Mouse (Mus musculus) lung, embryonic 14.5 days (tissue): ENCODE results near the gene Naif1. TPM values are rescaled to one million over a fixed set of nuclear protein-coding genes. Genes with fewer than 3 reads are reported as not detected.

Source experiments
- ATAC-seq: fragments of 200-750 bp; cut with Nextera tagmentation; 2 replicates; pipeline ENCODE4 v1.8.0; 2017; ENCODE audit warnings: mild to moderate bottlenecking, moderate TSS enrichment, moderate library complexity; ENCODE audit not compliant: insufficient read depth
- DNase-seq: peaks from one replicate; pipeline ENCODE4 v3.0.0-alpha.2; 2015
- H3K27ac ChIP-seq: fragments of 300-500 bp; sonication (generic); 2 replicates; pipeline ENCODE4 v1.5.1; 2014; ENCODE audit warnings: low read depth, mild to moderate bottlenecking, moderate library complexity
- H3K27me3 ChIP-seq: fragments of 300-500 bp; sonication (generic); 2 replicates; pipeline ENCODE4 v1.6.1; 2014; ENCODE audit warnings: low read length, control low read depth; ENCODE audit not compliant: insufficient read depth
- H3K36me3 ChIP-seq: fragments of 300-500 bp; sonication (generic); 2 replicates; pipeline ENCODE4 v1.6.1; 2014; ENCODE audit warnings: control low read depth; ENCODE audit not compliant: insufficient read depth
- H3K4me1 ChIP-seq: fragments of 300-500 bp; sonication (generic); 2 replicates; pipeline ENCODE4 v1.6.1; 2014; ENCODE audit warnings: antibody characterized with exemption, control low read depth; ENCODE audit not compliant: insufficient read depth
- H3K4me2 ChIP-seq: fragments of 300-500 bp; sonication (generic); 2 replicates; pipeline ENCODE4 v1.6.1; 2014; ENCODE audit warnings: mild to moderate bottlenecking
- H3K4me3 ChIP-seq: fragments of 300-500 bp; sonication (generic); 2 replicates; pipeline ENCODE4 v1.5.1; 2014; ENCODE audit warnings: low read depth, low read length
- H3K9ac ChIP-seq: fragments of 300-500 bp; sonication (generic); 2 replicates; pipeline ENCODE4 v1.6.1; 2014
- H3K9me3 ChIP-seq: fragments of 300-500 bp; sonication (generic); 2 replicates; pipeline ENCODE4 v1.6.1; 2016; ENCODE audit warnings: low read depth, low read length, control low read depth
- CTCF ChIP-seq: IDR thresholded peaks from 2 replicates; pipeline ENCODE4 v1.5.1; 2016; ENCODE audit warnings: antibody characterized with exemption, low read depth
- WGBS: fragments of 180-500 bp; shearing (Covaris S2); extraction: QIAGEN DNeasy Blood & Tissue Kit; methylation state at CpG from one replicate; pipeline ENCODE4 v1.1.7; 2014; 5-methylcytosine and 5-hydroxymethylcytosine counted together
- polyA plus RNA-seq: library from polyadenylated mRNA; unstranded; fragments of >200 nt; fragmentation: Nextera tagmentation; extraction: Ambion mirVana; gene quantifications from 2 replicates; pipeline ENCODE4 v1.2.1, GENCODE M21; 2014

Naif1 gene
- polyA plus RNA-seq, 1 experiment from 2014 or later = 6.5 TPM

DNA sequence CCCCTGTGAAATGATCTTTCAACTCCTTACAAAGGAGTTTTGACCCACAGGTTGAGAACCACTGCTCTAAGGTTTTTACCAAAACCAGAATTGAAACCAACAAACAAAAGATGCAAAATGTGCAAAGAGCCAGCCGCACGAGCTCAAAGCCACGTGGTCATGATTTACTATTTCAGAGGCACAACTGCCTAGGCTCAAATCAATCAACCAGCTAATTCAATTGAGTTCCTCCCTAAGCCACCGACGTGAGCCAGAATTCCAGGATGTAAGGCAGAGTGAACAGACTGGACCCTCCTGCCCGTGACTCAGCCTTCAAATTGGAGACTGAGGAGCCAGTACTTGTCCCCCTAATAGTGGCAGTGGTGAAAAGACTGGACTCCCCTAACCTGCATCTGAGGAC is 11.1 kb upstream of the Naif1 start:
- H3K27ac ChIP-seq = 0 out of 2 replicates have a peak overlapping the region, but pooled peaks have one; percentile 19

GRCm38 (mm10) chr2:32440164-32440563 is 10.1 kb upstream of the Naif1 start:
- Histone ChIP-seq H3K27ac (peak overlapping the region; percentile 10; the same call in 1 of the 2 replicates), H3K9ac (no peak overlapping the region), H3K4me3 (no peak overlapping the region), H3K4me2 (no peak overlapping the region), H3K36me3 (peaks cover 15% of the 10 kb centered on the region), H3K4me1 (peaks cover 15% of the 10 kb centered on the region; the same call in 1 of the 2 replicates), H3K9me3 (no peaks in the 10 kb centered on the region), H3K27me3 (no peaks in the 10 kb centered on the region)
- WGBS = 32% methylated on average over 2 of the region's 2 CpGs
- DNase-seq (peak; percentile 50), ATAC-seq (peak; percentile 35; the same call in 1 of the 2 replicates)
- no peak for TF ChIP-seq CTCF

More for the DNA sequence above, 11.1 kb upstream of the Naif1 start:
- Histone ChIP-seq H3K9me3 (no peaks in the 10 kb centered on the region), H3K27me3 (no peaks in the 10 kb centered on the region), H3K4me3 (no peak overlapping the region), H3K36me3 (peaks cover 7% of the 10 kb centered on the region; the same call in 1 of the 2 replicates), H3K9ac (no peak overlapping the region), H3K4me2 (no peak overlapping the region), H3K4me1 (peaks cover 15% of the 10 kb centered on the region; the same call in 1 of the 2 replicates)
- 54% methylated on average over 6 of the region's 6 CpGs for WGBS
- TF ChIP-seq CTCF = no peak
- no peak for DNase-seq
- ATAC-seq = no peak

DNA sequence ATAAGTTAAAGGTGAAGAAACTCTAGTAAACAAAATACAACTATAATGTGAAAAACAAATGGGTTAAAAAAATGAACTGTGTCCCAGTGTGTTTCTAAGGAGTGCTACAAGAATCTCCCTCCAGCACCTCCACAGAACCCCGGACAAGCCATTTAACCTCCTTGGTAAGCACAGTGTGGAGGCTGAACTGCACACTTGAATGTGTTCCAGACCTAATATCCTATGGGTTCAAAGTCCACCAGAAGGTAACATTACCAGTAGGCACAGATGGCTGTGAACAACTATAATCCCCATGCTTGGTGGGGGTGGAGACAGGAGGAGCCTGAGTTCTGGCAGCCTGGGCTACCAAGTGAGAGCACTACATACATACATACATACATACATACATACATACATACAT is 9.6 kb upstream of the Naif1 start:
- DNase-seq (no peak), ATAC-seq (no peak)
- Histone ChIP-seq H3K9me3 (no peaks in the 10 kb centered on the region), H3K27me3 (no peaks in the 10 kb centered on the region), H3K4me1 (peaks cover 15% of the 10 kb centered on the region; the same call in 1 of the 2 replicates), H3K9ac (no peak overlapping the region), H3K27ac (no peak overlapping the region), H3K4me2 (no peak overlapping the region), H3K4me3 (no peak overlapping the region), H3K36me3 (peaks cover 20% of the 10 kb centered on the region)
- 72% methylated on average over 1 of the region's 1 CpGs for WGBS
- TF ChIP-seq CTCF = no peak

- 87% methylated on average over 2 of the region's 2 CpGs for WGBS
- peaks cover 15% of the 10 kb centered on the region; the same call in 1 of the 2 replicates for H3K4me1 ChIP-seq
Measured at GRCm38 (mm10) chr2:32441550-32441949, 8.7 kb upstream of the Naif1 start.

DNA sequence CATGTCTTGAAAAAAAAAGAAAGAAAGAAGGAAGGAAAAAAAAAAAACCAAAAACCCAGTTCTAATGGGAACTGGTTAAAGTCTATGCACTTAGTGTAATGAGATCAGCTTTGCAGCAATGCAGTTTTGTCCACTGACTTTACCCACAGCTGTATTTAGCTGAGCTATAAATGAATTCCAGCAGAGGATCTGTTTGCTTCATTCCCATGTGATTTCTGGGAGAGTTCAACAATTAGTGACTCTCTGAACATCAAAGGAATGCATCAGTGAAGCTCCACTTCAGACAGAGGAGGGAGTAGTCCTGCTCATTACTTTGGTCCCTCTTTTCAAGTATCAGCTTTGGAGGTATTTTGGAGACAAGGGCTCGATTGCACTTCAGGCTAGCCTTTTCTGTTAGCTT is 4.7 kb upstream of the Naif1 start:
- H3K4me3 ChIP-seq = no peak overlapping the region
- TF ChIP-seq CTCF = no peak
- DNase-seq (no peak), ATAC-seq (no peak)
- H3K4me1 ChIP-seq = peaks cover 10% of the 10 kb centered on the region; the same call in 1 of the 2 replicates
- peaks cover 24% of the 10 kb centered on the region for H3K36me3 ChIP-seq
- H3K27me3 ChIP-seq = no peaks in the 10 kb centered on the region
- H3K9ac ChIP-seq = no peak overlapping the region
- no peak overlapping the region for H3K27ac ChIP-seq
- H3K4me2 ChIP-seq = no peak overlapping the region
- 81% methylated on average over 1 of the region's 1 CpGs for WGBS
- no peaks in the 10 kb centered on the region for H3K9me3 ChIP-seq

More at GRCm38 (mm10) chr2:32441550-32441949, 8.7 kb upstream of the Naif1 start:
- TF ChIP-seq CTCF = no peak
- H3K27ac ChIP-seq = no peak overlapping the region
- no peak overlapping the region for H3K9ac ChIP-seq
- no peak for DNase-seq
- H3K27me3 ChIP-seq = no peaks in the 10 kb centered on the region
- H3K4me3 ChIP-seq = no peak overlapping the region
- H3K4me2 ChIP-seq = no peak overlapping the region
- ATAC-seq = no peak
- no peaks in the 10 kb centered on the region for H3K9me3 ChIP-seq
- peaks cover 24% of the 10 kb centered on the region for H3K36me3 ChIP-seq

DNA sequence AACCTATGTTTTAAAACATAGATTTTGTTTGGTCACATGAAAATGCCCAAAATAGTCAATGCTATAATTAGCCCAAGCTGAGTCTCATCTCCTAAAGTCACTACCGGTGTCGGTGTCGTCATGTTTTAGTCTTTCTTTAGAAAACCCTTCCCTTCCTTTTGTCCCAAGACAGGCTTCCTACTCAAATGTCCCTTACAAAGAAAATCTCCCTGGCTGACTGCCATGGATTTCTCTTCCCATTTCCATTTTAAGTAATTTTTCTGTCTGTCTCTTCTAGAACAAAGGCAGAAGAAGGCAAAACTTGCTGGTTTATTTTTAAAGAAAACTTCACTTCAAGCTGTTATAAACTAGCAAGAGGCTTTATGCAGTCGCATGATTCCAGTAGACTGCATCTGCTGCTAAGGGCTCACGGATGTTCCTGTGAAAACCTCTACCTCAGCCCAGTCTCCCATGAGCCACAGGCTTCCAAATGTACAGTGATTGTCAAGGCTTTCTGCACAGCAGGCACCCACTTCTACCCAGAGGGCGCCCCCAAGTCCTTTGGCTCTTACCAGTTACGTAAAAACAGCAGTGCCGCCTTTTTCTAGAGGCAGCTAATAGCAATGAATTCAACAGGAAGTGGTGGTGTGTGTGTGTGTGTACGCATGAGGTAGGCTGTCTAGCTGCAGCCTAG is 2.9 kb upstream of the Naif1 start:
- peak overlapping the region; percentile 54 for H3K4me2 ChIP-seq
- H3K4me1 ChIP-seq = peaks cover 13% of the 10 kb centered on the region; the same call in 1 of the 2 replicates
- DNase-seq (peak; percentile 82), ATAC-seq (no peak)
- H3K4me3 ChIP-seq = no peak overlapping the region
- H3K9ac ChIP-seq = peak overlapping the region; percentile 49
- 0 out of 2 replicates have a peak, but pooled peaks have one; percentile 11 for TF ChIP-seq CTCF
- no peaks in the 10 kb centered on the region for H3K27me3 ChIP-seq
- WGBS = 37% methylated on average over 9 of the region's 9 CpGs
- peak overlapping the region; percentile 95 for H3K27ac ChIP-seq
- H3K9me3 ChIP-seq = no peaks in the 10 kb centered on the region
- H3K36me3 ChIP-seq = peaks cover 24% of the 10 kb centered on the region

- H3K27ac ChIP-seq = peak overlapping the region; percentile 55; the same call in 1 of the 2 replicates
- WGBS = 93% methylated on average over 1 of the region's 1 CpGs
Measured at GRCm38 (mm10) chr2:32448480-32448879, 1.8 kb upstream of the Naif1 start.

More at GRCm38 (mm10) chr2:32448480-32448879, 1.8 kb upstream of the Naif1 start:
- no peak for TF ChIP-seq CTCF
- Histone ChIP-seq H3K4me3 (no peak overlapping the region), H3K27me3 (no peaks in the 10 kb centered on the region), H3K36me3 (peaks cover 22% of the 10 kb centered on the region), H3K9me3 (no peaks in the 10 kb centered on the region), H3K9ac (no peak overlapping the region; the same call in 1 of the 2 replicates), H3K4me2 (no peak overlapping the region), H3K4me1 (peaks cover 18% of the 10 kb centered on the region; the same call in 1 of the 2 replicates)
- DNase-seq = no peak
- ATAC-seq = no peak
